Mouse (Mus musculus) erythroblast, adult 5-6 weeks (primary cell): Measurements from ENCODE around the gene Nupl1. TPM values are rescaled to one million over a fixed set of nuclear protein-coding genes. Genes with fewer than 3 reads are reported as not detected.

ENCODE experiments used
- ATAC-seq: replicated peaks from 2 replicates; pipeline ENCODE4 v1.8.0; 2016; ENCODE audit warnings: moderate number of reproducible peaks, mild to moderate bottlenecking, moderate TSS enrichment, inconsistent platforms; ENCODE audit not compliant: poor library complexity, low FRiP score, severe bottlenecking
- total RNA-seq, 2 experiments: library from RNA; stranded (forward) in 1 of 2; stranded (reverse) in 1 of 2; fragments of 150-400 nt in 1 of 2; fragments of 200-764, 138-1000 nt in 1 of 2; gene quantifications; 2 replicates each; pipeline versions ENCODE4 v1.2.3 to v1.2.4; 2015 to 2017; ENCODE audit warnings: low replicate concordance in 2 of 2

Nupl1 gene
- total RNA-seq, 2 experiments from 2014 or later = not detected

DNA sequence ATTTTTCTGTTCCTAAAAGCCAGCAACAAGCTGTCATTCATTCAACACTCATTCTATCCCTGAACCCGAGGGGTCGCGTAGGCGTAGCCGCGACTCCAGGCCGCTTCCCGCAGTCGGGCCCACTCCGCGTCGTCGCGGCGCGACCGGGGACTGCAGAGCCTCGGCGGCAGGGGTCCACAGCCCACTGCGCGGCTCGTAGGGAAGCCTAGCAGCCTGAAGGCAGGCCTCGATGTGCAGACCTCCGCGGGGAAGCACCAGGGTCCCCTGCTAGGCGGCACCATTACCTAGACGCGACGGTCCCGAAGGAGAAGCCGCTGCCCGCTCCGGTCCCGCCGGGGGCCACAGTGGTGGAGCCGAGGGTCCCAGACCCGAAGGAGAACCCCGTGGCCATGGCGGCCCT, 352 bp downstream of the Nupl1 start:
- ATAC-seq = peak; percentile 22; the same call in 1 of the 2 replicates

DNA sequence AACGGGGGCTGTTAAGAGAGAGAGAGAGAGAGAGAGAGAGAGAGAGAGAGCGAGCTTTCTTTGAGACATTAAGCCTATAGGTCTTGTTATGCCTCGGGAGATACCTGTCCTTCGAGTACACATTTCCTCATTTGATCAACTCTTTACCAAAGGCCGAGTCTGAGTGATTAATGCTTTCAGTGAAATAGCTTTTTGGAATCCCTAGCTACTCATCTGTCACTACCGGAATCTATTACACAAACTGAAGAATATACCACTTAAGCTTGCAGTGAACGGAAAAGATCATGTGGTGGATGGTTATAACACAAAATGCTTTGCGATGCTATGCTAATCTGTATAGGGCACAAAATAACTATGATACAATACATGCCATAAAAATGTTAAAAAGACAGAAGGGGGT, 865 bp downstream of the Nupl1 start:
- no peak for ATAC-seq

DNA sequence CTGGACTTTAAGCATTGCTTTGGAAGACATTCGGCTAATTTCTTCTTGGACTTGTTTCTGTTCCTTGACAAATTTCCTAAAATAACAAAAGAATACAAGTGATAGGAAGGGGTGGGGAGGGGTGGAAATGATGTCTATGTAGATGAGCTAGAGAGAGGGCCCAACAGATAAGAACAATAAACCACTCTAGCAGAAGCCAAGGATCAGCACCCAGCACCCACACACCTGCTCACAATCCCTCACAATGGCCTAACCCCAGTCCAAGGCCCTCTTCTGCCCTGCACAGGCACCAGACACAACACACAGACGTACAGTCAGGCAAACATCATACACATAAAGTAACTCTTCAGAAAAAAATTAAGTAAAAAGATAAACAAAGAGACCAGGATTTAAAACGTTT, 12.7 kb downstream of the Nupl1 start:
- ATAC-seq = no peak

DNA sequence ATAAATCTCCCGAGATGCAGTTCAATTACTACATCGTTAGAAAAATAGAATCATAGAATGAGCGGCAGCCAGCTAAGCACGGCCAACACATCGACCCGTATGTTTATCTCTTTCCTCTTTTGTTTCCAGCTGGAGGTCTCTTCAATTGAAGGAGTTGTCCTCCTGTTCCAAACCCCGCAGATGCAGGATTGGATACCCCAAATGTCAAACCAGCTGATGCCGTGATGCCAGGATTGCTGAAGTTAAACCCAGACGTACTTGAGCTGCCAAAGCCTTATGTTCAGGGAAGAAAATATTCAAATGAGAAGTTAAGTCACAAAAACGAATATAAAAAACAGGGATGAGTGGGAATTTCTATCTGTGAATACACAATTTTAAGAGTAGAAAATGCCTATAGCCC, 31.3 kb downstream of the Nupl1 start:
- no peak for ATAC-seq

DNA sequence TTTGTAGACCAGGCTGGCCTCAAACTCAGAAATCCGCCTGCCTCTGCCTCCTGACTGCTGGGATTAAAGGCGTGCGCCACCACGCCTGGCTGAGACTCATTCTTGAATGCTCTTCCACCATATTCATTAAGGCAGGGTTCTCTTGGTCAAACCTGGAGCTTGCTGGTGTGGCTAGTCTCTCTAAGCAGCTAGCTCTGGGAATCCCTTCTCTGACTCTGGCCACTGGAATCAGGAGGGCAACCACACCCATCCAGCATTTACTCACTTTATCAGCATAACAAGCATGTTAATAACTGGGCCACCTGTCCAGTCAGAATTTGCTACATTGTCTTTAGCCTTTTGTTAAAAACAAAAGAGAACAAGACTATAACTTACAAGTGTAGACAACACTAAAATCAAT, 33.6 kb downstream of the Nupl1 start:
- ATAC-seq = no peak

DNA sequence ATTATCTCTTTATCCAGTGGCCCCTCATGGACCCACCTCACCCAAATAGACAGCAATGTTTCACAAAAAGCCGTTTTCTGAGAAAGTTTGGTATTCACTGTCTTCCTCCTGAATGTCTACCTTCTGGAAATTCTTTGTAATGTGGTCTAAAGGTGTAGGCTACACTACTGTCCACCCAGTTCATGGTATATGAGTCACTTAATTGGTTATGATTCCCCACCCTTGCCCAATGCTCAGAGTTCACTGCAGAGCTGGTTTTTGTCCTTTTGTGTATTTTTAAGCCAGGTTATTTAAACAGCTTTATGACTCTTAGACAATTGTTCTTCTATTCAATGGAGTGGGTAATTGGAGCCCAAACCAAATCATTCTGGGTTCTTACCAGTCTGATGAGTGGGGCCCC, 35.1 kb downstream of the Nupl1 start:
- no peak for ATAC-seq

DNA sequence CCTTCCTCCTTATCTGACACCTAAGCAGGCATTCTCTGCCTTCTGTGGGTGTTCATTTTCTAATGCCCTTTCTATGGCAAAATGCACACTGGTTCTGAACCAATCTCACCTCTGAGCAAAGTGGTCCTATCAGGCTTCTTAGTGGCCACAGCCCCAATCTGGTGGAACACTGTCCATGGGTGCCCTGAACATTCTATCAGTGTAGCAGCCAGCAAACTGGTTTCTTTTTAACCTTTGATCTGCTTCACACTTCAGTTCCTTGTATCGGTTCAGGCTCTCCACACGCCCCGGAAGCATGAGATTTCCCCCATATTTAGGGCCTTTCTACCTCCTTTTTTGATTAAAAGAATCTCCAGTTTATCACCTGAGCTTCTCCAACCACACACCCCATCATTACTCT, 36.2 kb downstream of the Nupl1 start:
- ATAC-seq = no peak

DNA sequence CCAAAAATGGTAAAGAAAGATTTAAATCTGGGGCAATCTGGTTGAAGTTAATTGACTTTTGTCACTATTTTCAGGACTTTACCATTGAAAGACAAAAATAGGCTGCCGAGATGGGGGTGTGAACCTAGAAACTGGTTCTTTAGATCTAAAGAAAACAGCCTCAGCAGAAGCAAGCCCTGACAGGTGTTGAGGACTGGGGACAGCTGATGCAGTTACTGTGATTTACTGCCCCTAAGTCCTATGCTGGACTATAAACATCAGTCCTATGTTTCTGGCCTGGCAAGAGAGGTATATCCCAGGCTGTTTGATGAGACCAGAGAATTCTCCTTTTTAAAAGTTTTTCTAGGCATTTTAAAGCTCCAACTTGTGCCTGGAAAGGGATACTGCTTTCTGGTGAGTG, 37.2 kb downstream of the Nupl1 start:
- no peak for ATAC-seq

DNA sequence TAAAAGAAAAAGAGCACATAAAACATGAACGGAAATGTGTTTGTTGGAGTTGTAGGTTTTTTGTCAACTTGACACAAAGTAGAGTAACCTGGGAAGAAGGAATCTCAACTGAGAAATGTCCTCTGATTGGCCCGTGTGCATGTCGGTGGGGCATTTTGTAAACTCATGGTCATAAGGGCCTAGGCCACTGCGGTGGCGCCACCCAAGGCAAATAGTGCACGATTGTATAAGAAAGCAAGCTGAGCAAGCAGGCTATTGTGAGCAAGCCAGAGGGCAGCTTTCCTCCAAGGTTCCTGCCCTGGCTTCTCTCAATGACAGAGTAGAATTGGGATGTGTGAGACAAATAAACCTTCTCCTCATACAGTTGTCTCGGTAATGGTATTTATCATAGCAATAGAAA, 42.1 kb downstream of the Nupl1 start:
- ATAC-seq = no peak

DNA sequence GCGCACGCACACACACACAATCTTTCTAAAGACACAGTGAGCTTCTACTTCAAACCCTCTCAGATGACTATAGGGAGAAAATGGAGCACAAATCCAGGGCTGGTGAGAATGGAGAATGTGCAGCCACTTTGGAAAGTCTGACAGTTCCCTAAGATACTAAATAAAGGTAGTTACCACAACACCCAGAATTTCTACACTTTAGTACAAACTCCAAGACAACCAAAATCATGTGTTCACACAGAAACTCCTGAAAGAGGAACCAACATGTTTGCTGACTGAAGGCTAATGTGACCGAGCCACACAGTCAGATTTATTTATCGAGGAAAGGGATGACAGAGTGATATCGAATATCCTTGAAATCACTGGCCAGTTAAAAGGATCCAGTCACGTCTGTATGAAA, 46.2 kb downstream of the Nupl1 start:
- ATAC-seq = no peak

DNA sequence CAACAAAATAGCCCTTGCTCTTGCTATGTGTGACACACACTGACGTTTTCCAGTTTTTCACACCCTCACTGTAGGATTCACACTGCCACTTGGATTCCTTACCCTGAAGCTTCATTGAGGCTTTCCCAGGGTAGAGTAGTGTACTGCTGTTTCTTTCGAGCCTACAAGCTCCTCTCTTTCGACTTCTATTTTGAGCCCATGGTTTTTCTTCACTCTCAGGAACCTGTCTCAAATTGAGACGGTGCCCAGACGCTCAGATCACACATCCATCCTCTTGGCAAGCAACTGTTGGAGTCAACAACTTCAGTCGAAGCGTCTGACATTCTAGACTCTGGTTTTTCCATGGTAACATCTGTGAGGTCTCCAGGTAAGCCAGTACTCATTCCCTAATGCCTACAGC, 54.3 kb downstream of the Nupl1 start, which contains the start of gene Atp8a2:
TSS of gene Atp8a2 (minus strand) at position 296 of the 400 bp plus-strand sequence.
- no peak for ATAC-seq

DNA sequence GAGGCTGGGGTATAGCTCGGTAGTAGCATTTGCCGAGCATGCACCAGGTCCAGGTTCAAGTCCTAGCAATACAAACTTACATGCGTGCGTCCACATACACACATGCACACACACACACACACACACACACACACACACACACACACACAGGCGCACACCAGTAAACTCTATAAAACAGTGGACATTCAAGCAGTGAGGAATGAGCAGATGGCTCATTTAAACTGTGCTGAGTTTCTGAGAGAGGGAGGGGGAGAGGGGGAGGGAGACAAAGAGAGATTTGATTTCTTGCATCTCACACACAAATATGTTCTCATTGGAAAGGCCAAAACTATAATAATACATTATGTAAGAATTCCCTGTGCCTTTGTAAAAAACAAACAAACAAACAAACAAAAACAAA, 55.2 kb downstream of the Nupl1 start:
- no peak for ATAC-seq

DNA sequence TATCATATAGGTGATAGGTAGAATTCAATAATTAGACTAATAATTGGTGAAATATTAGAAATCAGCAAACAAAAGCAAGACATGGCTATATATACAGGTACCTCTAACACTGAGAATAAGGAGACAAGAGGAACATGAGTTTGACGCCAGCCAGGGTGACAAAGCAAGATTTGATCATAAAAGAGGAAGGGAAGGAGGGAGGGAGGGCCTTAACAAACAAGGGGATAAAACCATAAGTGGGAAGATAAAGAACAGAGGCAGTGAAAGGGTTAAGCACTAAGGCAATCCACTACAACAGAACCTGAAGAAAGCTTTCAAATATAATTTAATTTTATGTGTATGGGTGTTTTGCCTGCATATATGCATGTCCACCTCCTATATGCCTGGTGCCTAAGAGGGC, 56.6 kb downstream of the Nupl1 start:
- ATAC-seq = no peak

DNA sequence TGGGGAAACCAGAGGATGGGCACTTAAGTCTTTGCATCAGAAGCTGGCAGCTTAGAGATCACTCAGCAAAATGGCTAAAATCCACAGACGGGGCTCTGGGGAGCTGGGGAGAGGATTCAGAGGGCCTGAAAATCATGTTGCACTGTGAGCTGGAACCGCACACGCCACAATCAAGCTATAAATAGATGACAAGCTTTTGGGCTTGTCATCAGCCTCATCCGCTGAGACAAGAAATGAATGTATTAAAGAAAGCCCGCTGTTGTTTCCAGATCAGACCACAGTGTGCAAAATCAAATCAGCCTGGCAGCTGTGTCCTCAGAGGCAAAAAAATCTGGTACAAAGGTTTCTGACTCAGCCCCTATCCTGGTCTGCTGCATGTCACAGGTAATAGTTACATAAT, 61.5 kb downstream of the Nupl1 start:
- ATAC-seq = no peak

DNA sequence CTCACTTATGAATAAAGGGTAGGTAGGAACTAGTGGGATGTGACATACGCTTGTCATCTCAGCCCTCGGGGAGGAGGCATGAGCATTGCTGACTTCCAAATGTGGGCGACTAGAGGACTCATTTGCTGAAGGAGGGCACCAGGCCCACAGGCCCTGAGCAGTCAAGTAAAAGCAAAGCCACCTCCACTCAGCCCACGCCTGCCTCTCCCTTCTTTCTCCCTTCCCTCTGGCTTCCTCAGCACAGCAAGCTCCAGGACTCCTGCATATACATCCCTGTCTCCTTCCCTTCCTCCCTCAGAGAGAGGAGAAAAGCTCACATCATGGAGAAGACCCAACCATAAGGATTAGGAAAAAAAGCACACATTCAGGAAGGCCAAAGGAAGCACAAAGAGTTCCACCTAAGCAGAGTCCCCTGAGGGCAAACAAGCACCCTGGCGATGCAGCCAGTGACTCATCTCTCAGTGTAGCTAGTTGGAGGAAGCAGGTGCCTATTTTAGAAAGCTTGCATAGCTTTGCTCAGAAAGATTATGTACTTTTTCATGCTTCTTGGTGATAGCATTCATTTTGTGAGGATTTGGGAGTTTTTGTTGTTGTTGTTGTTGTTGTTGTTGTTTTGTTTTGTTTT, 62.9 kb downstream of the Nupl1 start:
- ATAC-seq = no peak

DNA sequence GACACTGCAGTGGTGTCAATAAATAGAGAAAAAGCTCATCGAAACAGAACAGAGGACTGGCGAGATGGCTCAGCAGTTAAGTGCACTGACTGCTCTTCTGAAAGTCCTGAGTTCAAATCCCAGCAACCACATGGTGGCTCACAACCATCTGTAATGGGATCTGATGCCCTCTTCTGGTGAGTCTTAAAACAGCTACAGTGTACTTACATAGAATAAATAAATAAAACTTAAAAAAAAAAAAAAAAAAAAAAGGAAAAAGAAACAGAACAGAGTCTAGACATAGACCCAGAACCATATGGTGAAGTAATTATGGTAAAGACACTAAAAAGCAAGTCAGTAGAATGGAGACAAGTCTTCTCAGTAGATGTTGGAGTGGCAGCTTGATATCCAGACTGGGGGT, 69.9 kb downstream of the Nupl1 start:
- no peak for ATAC-seq

DNA sequence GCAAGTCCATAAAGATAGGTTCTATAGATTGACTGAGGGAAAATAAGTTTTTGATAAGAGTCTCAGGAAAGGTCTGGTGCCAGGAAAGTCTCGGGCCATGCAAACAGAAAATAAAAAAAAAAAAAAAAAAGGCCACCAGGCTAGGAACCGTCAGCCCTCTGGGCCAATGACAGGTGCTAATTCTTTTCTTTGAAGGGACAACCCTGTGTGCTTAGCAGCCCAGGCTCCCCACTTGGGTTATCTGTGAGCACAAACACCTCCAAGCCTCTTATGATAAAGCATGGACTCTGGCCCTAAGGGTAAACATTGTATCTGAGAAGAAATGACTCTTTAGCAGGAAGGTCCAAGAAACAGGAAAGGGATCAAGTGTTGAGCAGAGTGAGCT, 72.7 kb downstream of the Nupl1 start:
- no peak for ATAC-seq

DNA sequence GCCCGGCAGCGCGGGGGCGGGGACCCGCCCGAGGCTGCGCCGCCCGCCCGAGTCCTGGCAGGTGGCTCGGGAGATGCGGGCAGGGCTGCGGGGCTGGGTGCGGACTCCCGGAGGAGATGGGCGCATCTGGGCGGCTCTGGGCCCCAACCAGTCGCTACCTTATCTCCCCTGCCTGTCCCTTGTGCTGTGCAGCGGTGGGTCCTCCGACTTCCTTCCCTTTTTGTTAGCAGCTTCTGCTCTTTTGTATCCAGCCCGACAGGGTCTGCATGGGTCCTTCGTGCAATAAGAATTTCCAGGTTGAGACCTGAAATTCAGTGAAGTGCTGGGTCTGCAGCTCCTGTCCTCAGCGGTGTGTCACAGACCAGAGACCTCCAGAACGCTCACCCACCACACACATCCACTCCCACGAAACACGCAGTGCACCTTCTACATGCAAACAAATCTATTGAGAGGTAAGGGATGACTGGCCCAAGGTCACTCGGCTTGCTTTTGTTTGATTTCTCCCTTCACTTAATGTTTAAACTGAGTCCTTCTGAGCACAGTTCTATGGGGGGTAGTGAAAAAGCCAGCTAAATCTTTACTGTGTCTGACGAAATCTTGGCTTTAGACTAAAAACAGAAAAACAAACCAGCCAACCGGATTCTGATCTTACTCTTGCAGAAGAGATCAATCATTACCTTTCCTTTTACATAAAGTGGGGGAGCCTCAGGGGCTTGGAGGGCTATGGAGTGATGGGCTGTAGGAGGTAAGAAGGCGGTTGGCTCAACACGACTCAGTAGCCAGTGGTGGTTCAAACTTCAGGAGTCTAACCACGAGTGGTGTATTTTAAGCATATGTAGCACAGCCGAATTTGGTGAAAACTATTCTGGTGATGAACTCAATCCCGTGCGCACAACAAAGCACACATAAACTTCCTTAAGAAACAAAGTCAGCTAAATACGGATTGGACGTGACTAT, 73.3 kb downstream of the Nupl1 start:
- no peak for ATAC-seq

DNA sequence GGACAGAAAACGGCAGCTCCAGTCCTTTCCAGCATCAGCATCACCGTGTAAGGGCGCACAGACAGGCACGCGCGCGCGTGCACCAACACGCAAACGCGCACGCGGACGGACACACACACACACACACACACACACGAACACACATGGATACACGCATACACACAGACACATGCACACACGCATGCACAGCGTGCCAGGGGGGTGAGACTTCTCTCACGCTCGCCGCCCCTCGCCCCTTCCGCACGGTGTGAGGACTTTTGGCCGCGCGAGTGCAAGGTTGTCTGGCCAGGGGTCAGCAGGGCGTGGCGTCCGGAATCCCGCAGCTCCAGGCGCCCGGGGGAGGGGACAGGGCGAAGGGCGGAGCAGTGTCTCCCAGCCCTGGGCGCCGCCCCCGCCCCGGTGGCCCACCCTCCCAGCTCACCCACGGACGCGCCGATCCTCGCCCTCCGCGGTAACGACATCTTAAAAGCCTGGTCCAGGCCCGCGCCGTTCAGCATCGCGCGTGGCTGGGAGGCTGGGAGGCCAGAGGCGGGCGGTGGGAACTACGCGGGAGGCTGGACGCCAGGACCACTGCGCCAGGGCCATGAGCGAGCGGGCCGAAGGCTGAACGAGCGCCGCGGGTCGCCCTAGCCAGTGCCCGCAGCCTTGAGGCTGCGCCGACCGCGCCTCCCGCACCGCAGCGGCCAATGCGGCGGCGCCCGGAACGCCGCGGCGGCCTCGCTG, 74.2 kb downstream of the Nupl1 start:
- no peak for ATAC-seq

DNA sequence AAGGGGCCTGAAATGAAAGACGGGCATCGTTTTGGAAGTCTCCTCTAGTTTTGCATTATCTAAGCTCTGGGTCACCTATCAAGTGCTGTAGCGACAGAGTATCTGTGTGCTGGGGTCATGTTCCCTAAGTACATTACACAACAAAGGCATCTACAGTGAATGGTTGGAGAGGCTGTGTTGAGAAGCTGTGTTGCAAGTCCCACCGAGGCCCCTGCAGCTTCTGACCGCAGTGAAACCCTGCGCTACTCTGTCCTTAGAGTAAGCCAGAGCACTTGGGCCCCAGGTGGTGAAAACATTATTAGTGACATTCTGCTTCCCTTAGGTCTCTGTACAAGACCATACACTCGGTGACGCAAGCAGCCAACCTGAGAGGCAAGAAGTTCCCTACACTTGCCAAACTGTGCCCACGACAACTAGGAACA, 74.8 kb downstream of the Nupl1 start:
- ATAC-seq = no peak
